Mouse (Mus musculus) limb, embryonic 14.5 days (tissue): Measurements from ENCODE around the gene Kif1c. TPM values are rescaled to one million over a fixed set of nuclear protein-coding genes. Genes with fewer than 3 reads are reported as not detected.
A peak's percentile ranks its signal among the peaks of the same experiment; 100 is the strongest.

Source experiments
- ATAC-seq: fragments of 200-750 bp; cut with Nextera tagmentation; 2 replicates; pipeline ENCODE4 v1.8.0; 2017; ENCODE audit warnings: low read depth, moderate number of reproducible peaks, moderate TSS enrichment; ENCODE audit not compliant: low FRiP score
- DNase-seq: peaks from one replicate; pipeline ENCODE4 v3.0.0-alpha.2; 2015; ENCODE audit warnings: low spot score
- H3K27ac ChIP-seq: fragments of 300-500 bp; sonication (generic); replicated peaks from 2 replicates; pipeline ENCODE4 v1.5.1; 2014; ENCODE audit warnings: low read depth, mild to moderate bottlenecking, low read length, moderate library complexity, mixed read lengths
- H3K27me3 ChIP-seq: fragments of 300-500 bp; sonication (generic); 2 replicates; pipeline ENCODE4 v1.6.1; 2014; ENCODE audit warnings: low read length, mixed read lengths; ENCODE audit not compliant: control insufficient read depth, insufficient read depth
- H3K36me3 ChIP-seq: fragments of 300-500 bp; sonication (generic); 2 replicates; pipeline ENCODE4 v1.6.1; 2014; ENCODE audit warnings: mild to moderate bottlenecking, low read length, moderate library complexity, mixed read lengths; ENCODE audit not compliant: control insufficient read depth, insufficient read depth
- H3K4me1 ChIP-seq: fragments of 300-500 bp; sonication (generic); 2 replicates; pipeline ENCODE4 v1.6.1; 2014; ENCODE audit warnings: antibody characterized with exemption, low read length, mixed read lengths; ENCODE audit not compliant: control insufficient read depth, insufficient read depth
- H3K4me2 ChIP-seq: fragments of 300-500 bp; sonication (generic); replicated peaks from 2 replicates; pipeline ENCODE4 v1.6.1; 2014; ENCODE audit warnings: low read depth, mild to moderate bottlenecking, low read length, moderate library complexity; ENCODE audit not compliant: severe bottlenecking
- H3K4me3 ChIP-seq: fragments of 300-500 bp; sonication (generic); replicated peaks from 2 replicates; pipeline ENCODE4 v1.5.1; 2014; ENCODE audit warnings: low read length
- H3K9ac ChIP-seq: fragments of 300-500 bp; sonication (generic); 2 replicates; pipeline ENCODE4 v1.6.1; 2014; ENCODE audit warnings: mild to moderate bottlenecking, low read depth, low read length, moderate library complexity; ENCODE audit not compliant: severe bottlenecking
- H3K9me3 ChIP-seq: fragments of 300-500 bp; sonication (generic); 2 replicates; pipeline ENCODE4 v1.6.1; 2016; ENCODE audit warnings: low read length; ENCODE audit not compliant: control insufficient read depth
- POLR2A ChIP-seq: fragments of 200-500 bp; IDR thresholded peaks from 2 replicates; pipeline ENCODE4 v1.8.0; 2012; ENCODE audit warnings: inconsistent platforms, mild to moderate bottlenecking, moderate library complexity, borderline replicate concordance; ENCODE audit not compliant: insufficient read depth, insufficient read length; ENCODE audit errors: extremely low read depth
- WGBS: fragments of 180-500 bp; shearing (Covaris S2); extraction: QIAGEN DNeasy Blood & Tissue Kit; methylation state at CpG from one replicate; pipeline ENCODE4 v1.1.7; 2014; 5-methylcytosine and 5-hydroxymethylcytosine counted together
- polyA plus RNA-seq, 2 experiments: library from polyadenylated mRNA; depleted of rRNA in 1 of 2; stranded (reverse) in 1 of 2; unstranded in 1 of 2; fragments of >200 nt; fragmentation: Nextera tagmentation in 1 of 2; extraction: Ambion mirVana in 1 of 2; gene quantifications; 2 replicates each; pipeline versions ENCODE4 v1.2.1 to v1.2.3; 2012 to 2014

Gene Kif1c
- polyA plus RNA-seq, 2 experiments, result 14.6 to 45.8 TPM

GRCm38 (mm10) chr11:70683640-70684039 lies 16.7 kb upstream of the Kif1c start:
- peaks cover 5% of the 10 kb centered on the region; the same call in 1 of the 2 replicates for H3K4me1 ChIP-seq
- 83% methylated on average over 5 of the region's 5 CpGs for WGBS
- ATAC-seq, result no peak
- no peaks in the 10 kb centered on the region for H3K27me3 ChIP-seq
- no peak overlapping the region for H3K4me2 ChIP-seq
- 0 out of 2 replicates have a peak overlapping the region, but pooled peaks have one; percentile 2 for H3K9ac ChIP-seq
- H3K4me3 ChIP-seq, result no peak overlapping the region
- no peak for DNase-seq
- no peak overlapping the region for H3K27ac ChIP-seq
- no peak for TF ChIP-seq POLR2A
- peaks cover 55% of the 10 kb centered on the region for H3K36me3 ChIP-seq
- no peaks in the 10 kb centered on the region for H3K9me3 ChIP-seq

DNA sequence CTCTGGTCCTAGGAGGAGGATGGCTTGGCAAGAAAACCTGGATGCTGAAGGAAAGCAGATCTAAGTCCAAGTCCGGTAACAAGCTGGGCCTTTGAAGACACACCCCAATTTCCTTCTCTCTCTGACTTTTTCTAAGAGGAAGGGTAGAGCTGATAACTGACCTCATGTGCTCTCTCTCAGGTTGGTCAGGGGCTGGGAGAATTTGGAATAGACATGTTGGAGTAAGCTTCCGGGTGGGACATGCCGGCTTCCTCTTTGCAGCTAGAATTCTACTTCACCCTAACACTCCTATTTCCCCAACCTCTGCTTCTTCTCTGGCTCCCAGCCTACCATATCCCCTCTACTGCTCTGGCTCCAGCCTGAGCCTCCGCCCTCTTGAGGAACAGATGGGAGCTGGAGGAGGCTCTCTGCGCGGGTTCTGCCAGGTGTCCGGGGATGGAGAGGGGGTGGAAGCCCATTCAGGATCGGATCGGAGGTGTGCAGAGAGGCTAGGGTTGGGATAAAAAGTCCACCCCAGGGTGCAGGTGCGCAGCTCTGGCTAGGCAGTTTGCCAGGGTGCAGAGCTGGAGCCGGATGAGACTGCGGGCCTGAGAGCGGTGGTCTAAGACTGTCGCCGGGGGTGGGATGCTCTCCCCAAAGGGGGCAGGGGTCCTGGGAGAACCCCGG lies 13.3 kb upstream of the Kif1c start:
- Histone ChIP-seq H3K9ac (peak overlapping the region; percentile 77), H3K36me3 (peaks cover 31% of the 10 kb centered on the region), H3K27me3 (no peaks in the 10 kb centered on the region), H3K27ac (peak overlapping the region; percentile 79), H3K4me1 (peaks cover 9% of the 10 kb centered on the region), H3K4me3 (peak overlapping the region; percentile 75), H3K4me2 (peak overlapping the region; percentile 79), H3K9me3 (no peaks in the 10 kb centered on the region)
- WGBS, result 2% methylated on average over 15 of the region's 16 CpGs
- TF ChIP-seq POLR2A, result no peak
- ATAC-seq (peak; percentile 72), DNase-seq (no peak)

DNA sequence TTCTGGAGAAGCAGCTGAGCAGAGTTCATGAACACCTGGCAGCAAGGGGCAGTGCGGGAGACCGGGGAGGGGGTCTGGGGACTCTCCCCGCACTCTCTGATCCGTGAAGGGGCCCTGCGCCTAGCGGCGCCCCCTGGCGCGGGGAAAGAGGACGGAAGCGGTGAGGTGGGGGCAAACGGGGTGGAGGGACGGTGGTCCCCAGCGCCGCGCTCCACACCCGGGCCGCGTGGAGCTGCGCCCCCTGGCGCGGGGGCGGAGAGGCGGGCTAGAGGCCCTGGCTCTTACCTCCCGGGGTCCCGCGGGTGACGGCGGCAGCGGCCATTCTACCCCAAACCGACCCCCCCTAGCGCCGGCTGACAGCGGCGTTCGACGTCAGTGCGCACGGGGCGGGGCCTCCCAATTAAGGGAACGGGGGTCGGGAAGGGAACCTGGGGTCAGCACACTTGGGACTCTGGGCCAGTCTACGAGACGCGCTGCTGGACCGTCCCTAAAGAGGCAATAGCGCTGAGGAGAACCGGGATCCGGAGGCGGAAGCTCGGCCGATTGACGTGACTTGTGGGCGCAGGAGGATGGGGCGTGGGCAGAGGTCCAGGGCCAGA lies 12.6 kb upstream of the Kif1c start, which contains the start of gene Camta2:
Gene Camta2, minus strand, starts transcription at position 505 of the 599 bp plus-strand sequence.
- H3K27me3 ChIP-seq, result no peaks in the 10 kb centered on the region
- DNase-seq, result peak; percentile 69
- 0 out of 2 replicates have a peak, but pooled peaks have one; percentile 37 for TF ChIP-seq POLR2A
- peaks cover 9% of the 10 kb centered on the region for H3K4me1 ChIP-seq
- peak within 1 kb of the TSS; percentile 77 for H3K9ac ChIP-seq
- H3K27ac ChIP-seq, result peak within 1 kb of the TSS; percentile 79
- WGBS, result 1% methylated on average over 46 of the region's 55 CpGs
- H3K36me3 ChIP-seq, result peaks cover 29% of the 10 kb centered on the region
- peak within 1 kb of the TSS; percentile 79 for H3K4me2 ChIP-seq
- H3K4me3 ChIP-seq, result peak within 1 kb of the TSS; percentile 75
- H3K9me3 ChIP-seq, result no peaks in the 10 kb centered on the region
- peak; percentile 81 for ATAC-seq

GRCm38 (mm10) chr11:70688372-70688771 lies 12.0 kb upstream of the Kif1c start:
- H3K4me1 ChIP-seq, result peaks cover 9% of the 10 kb centered on the region
- H3K4me3 ChIP-seq, result peak overlapping the region; percentile 75
- no peak for TF ChIP-seq POLR2A
- 11% methylated on average over 8 of the region's 8 CpGs for whole genome bisulfite sequencing
- DNase-seq (no peak), ATAC-seq (no peak)
- peak overlapping the region; percentile 79 for H3K27ac ChIP-seq
- H3K9me3 ChIP-seq, result no peaks in the 10 kb centered on the region
- peak overlapping the region; percentile 79 for H3K4me2 ChIP-seq
- H3K36me3 ChIP-seq, result peaks cover 23% of the 10 kb centered on the region
- H3K27me3 ChIP-seq, result no peaks in the 10 kb centered on the region
- H3K9ac ChIP-seq, result peak overlapping the region; percentile 77

GRCm38 (mm10) chr11:70689578-70689977 lies 10.8 kb upstream of the Kif1c start:
- H3K4me3 ChIP-seq, result no peak overlapping the region
- no peak overlapping the region for H3K27ac ChIP-seq
- H3K4me2 ChIP-seq, result no peak overlapping the region
- DNase-seq (no peak), ATAC-seq (no peak)
- whole genome bisulfite sequencing, result 57% methylated on average over 4 of the region's 4 CpGs
- no peak overlapping the region for H3K9ac ChIP-seq
- H3K4me1 ChIP-seq, result peaks cover 9% of the 10 kb centered on the region
- no peaks in the 10 kb centered on the region for H3K9me3 ChIP-seq
- H3K27me3 ChIP-seq, result no peaks in the 10 kb centered on the region
- TF ChIP-seq POLR2A, result no peak
- H3K36me3 ChIP-seq, result peaks cover 13% of the 10 kb centered on the region; the same call in 1 of the 2 replicates
